Mouse (Mus musculus): ENCODE measurements at regions not wholly inside any gene's neighbourhood (a gene's known extent, or its start where the extent isn't known, plus 50 kb on each side); places are given as distances from the start of the nearest gene placed in this dataset.
"Not testable (repeated sequence)": the region's sequence is repeated elsewhere in the genome, so short reads cannot be mapped to it uniquely, and the experiment has no call there.

GRCm38 (mm10) chr14:53020152-53020551 is 524.6 kb upstream of the Olfr1507 start:
- DNase-seq (ENCODE audit: low spot score), result not testable (repeated sequence)

- DNase-seq (ENCODE audit: low spot score), result not testable (repeated sequence)
These were observed 512.2 kb upstream of the Olfr1507 start for GRCm38 (mm10) chr14:53007741-53008140.

- DNase-seq (ENCODE audit: low spot score), result not testable (repeated sequence)
These were observed 511.8 kb upstream of the Olfr1507 start for GRCm38 (mm10) chr14:53007323-53007722.

- not testable (repeated sequence) for DNase-seq (ENCODE audit: low spot score)
These were observed 505.7 kb upstream of the Olfr1507 start for GRCm38 (mm10) chr14:53001289-53001688.

- DNase-seq (ENCODE audit: low spot score), result not testable (repeated sequence)
These were observed 496.7 kb upstream of the Olfr1507 start for GRCm38 (mm10) chr14:52992106-52992760.

GRCm38 (mm10) chr14:52991328-52991665 is 495.7 kb upstream of the Olfr1507 start:
- DNase-seq (ENCODE audit: low spot score), result not testable (repeated sequence)

GRCm38 (mm10) chr14:52990569-52991327 is 495.2 kb upstream of the Olfr1507 start:
- DNase-seq (ENCODE audit: low spot score), result not testable (repeated sequence)

GRCm38 (mm10) chr14:52989940-52990339 is 494.4 kb upstream of the Olfr1507 start:
- not testable (repeated sequence) for DNase-seq (ENCODE audit: low spot score)

GRCm38 (mm10) chr14:52988563-52988962 is 493.0 kb upstream of the Olfr1507 start:
- DNase-seq (ENCODE audit: low spot score), result not testable (repeated sequence)

- not testable (repeated sequence) for DNase-seq (ENCODE audit: low spot score)
These were observed 476.9 kb upstream of the Olfr1507 start for GRCm38 (mm10) chr14:52972207-52973003.

GRCm38 (mm10) chr14:52962110-52962509 is 466.6 kb upstream of the Olfr1507 start:
- not testable (repeated sequence) for DNase-seq (ENCODE audit: low spot score)

GRCm38 (mm10) chr14:52956515-52956914 is 461.0 kb upstream of the Olfr1507 start:
- DNase-seq (ENCODE audit: low spot score), result not testable (repeated sequence)

- DNase-seq (ENCODE audit: low spot score), result not testable (repeated sequence)
These were observed 449.4 kb upstream of the Olfr1507 start for GRCm38 (mm10) chr14:52944925-52945324.

GRCm38 (mm10) chr14:52942438-52942837 is 446.9 kb upstream of the Olfr1507 start:
- not testable (repeated sequence) for DNase-seq (ENCODE audit: low spot score)

- DNase-seq (ENCODE audit: low spot score), result not testable (repeated sequence)
These were observed 446.2 kb upstream of the Olfr1507 start for GRCm38 (mm10) chr14:52941747-52942146.

GRCm38 (mm10) chr14:52920138-52920537 is 424.6 kb upstream of the Olfr1507 start:
- DNase-seq (ENCODE audit: low spot score), result not testable (repeated sequence)

GRCm38 (mm10) chr14:52913814-52914213 is 418.3 kb upstream of the Olfr1507 start:
- DNase-seq (ENCODE audit: low spot score), result not testable (repeated sequence)

GRCm38 (mm10) chr14:52899629-52900028 is 404.1 kb upstream of the Olfr1507 start:
- not testable (repeated sequence) for DNase-seq (ENCODE audit: low spot score)

GRCm38 (mm10) chr14:52898310-52898709 is 402.8 kb upstream of the Olfr1507 start:
- DNase-seq (ENCODE audit: low spot score), result not testable (repeated sequence)

- DNase-seq (ENCODE audit: low spot score), result not testable (repeated sequence)
These were observed 384.4 kb upstream of the Olfr1507 start for GRCm38 (mm10) chr14:52879978-52880377.

- not testable (repeated sequence) for DNase-seq (ENCODE audit: low spot score)
These were observed 368.3 kb upstream of the Olfr1507 start for GRCm38 (mm10) chr14:52863841-52864240.

- DNase-seq (ENCODE audit: low spot score), result not testable (repeated sequence)
These were observed 367.6 kb upstream of the Olfr1507 start for GRCm38 (mm10) chr14:52863107-52863506.

Measured in layer of hippocampus, adult 9-10 months (tissue).